Comparison of ENCODE assay signal across 7 mouse cellular contexts in genomic region chr1:91874633-91875032, GRCm38 (mm10).
DNase-seq lines count a peak whose midpoint lies in the region; ATAC-seq and TF ChIP-seq lines count a peak whose summit lies in the region.

No protein-coding gene starts in this region.

- no peaks in the 10 kb centered on the region for H3K36me3 ChIP-seq in C2C12 (ENCODE audit: control insufficient read depth, insufficient read depth)
- H3K36me3 ChIP-seq in G1E (replicated peaks): no peaks in the 10 kb centered on the region
- H3K36me3 ChIP-seq in kidney, embryonic 14.5 days (ENCODE audit: control insufficient read depth, insufficient read depth, low read length): no peaks in the 10 kb centered on the region
- no peaks in the 10 kb centered on the region for H3K36me3 ChIP-seq in lung, embryonic 15.5 days

- ATAC-seq in G1E (ENCODE audit: extremely low read depth, insufficient number of reproducible peaks, low FRiP score, poor library complexity, severe bottlenecking): no peak; the same call in 1 of the 2 replicates
- peak; percentile 43; the same call in 1 of the 2 replicates for ATAC-seq in kidney, embryonic 14.5 days (ENCODE audit: low FRiP score, low TSS enrichment)
- ATAC-seq in lung, embryonic 15.5 days (ENCODE audit: borderline replicate concordance, extremely low read depth, low FRiP score, low TSS enrichment): peak; percentile 37; the same call in 1 of the 2 replicates

- H3K27me3 ChIP-seq in C2C12 (ENCODE audit: control insufficient read depth, insufficient read depth, insufficient read length) (no peaks in the 10 kb centered on the region), G1E (ENCODE audit: insufficient read depth, low read length) (peaks cover 9% of the 10 kb centered on the region)
- H3K27me3 ChIP-seq in kidney, embryonic 14.5 days (ENCODE audit: control insufficient read depth, insufficient read depth, low read length): 0 out of 2 replicates have a peak, but pooled peaks cover 3% of the 10 kb centered on the region
- no peaks in the 10 kb centered on the region for H3K27me3 ChIP-seq in lung, embryonic 15.5 days

- peak; percentile 25 for DNase-seq in G1E (ENCODE audit: low spot score)
- DNase-seq in cerebellum, adult 8-10 months: peak; percentile 51
- peak; percentile 52 for DNase-seq in gastrocnemius, postnatal 25 days
- peak; percentile 52 for DNase-seq in right cerebral cortex, postnatal 4 days

- H3K4me3 ChIP-seq in C2C12 (ENCODE audit: insufficient read depth, poor library complexity, severe bottlenecking) (no peak overlapping the region), G1E (ENCODE audit: low read depth, low read length) (no peak overlapping the region)
- H3K4me3 ChIP-seq in kidney, embryonic 14.5 days (ENCODE audit: low read length): no peak overlapping the region
- H3K4me3 ChIP-seq in lung, embryonic 15.5 days: no peak overlapping the region

- H3K79me3 ChIP-seq in C2C12 (ENCODE audit: low read depth): no peaks in the 10 kb centered on the region

- TF ChIP-seq CTCF in C2C12 (IDR thresholded peaks at IDR 0.05; ENCODE audit: control insufficient read depth, insufficient read depth, insufficient read length) (peak; percentile 54), G1E (IDR thresholded peaks at IDR 0.05; ENCODE audit: low read depth, low read length) (peak; percentile 85)

- WGBS in kidney, embryonic 14.5 days: 19% methylated on average over 2 of the region's 2 CpGs
- 12% methylated on average over 2 of the region's 2 CpGs for WGBS in lung, embryonic 15.5 days

- H3K9ac ChIP-seq in kidney, embryonic 14.5 days (ENCODE audit: low read depth, low read length): no peak overlapping the region
- H3K9ac ChIP-seq in lung, embryonic 15.5 days: no peak overlapping the region

- no peaks in the 10 kb centered on the region for H3K9me3 ChIP-seq in G1E (replicated peaks)
- no peaks in the 10 kb centered on the region for H3K9me3 ChIP-seq in kidney, embryonic 14.5 days (ENCODE audit: control insufficient read depth, low read length)
- no peaks in the 10 kb centered on the region for H3K9me3 ChIP-seq in lung, embryonic 15.5 days

- no peak overlapping the region for H3K4me2 ChIP-seq in kidney, embryonic 14.5 days (replicated peaks; ENCODE audit: low read depth, low read length)
- no peak overlapping the region for H3K4me2 ChIP-seq in lung, embryonic 15.5 days

- no peaks in the 10 kb centered on the region for H3K79me2 ChIP-seq in C2C12 (ENCODE audit: control insufficient read depth, insufficient read depth)

- H3K27ac ChIP-seq in kidney, embryonic 14.5 days (ENCODE audit: low read depth, low read length): no peak overlapping the region
- no peak overlapping the region for H3K27ac ChIP-seq in lung, embryonic 15.5 days

- no peaks in the 10 kb centered on the region for H3K4me1 ChIP-seq in G1E (ENCODE audit: insufficient read depth, low read depth, low read length)
- H3K4me1 ChIP-seq in kidney, embryonic 14.5 days (ENCODE audit: control insufficient read depth, insufficient read depth, low read length): peaks cover 46% of the 10 kb centered on the region
- peaks cover 39% of the 10 kb centered on the region for H3K4me1 ChIP-seq in lung, embryonic 15.5 days

- H3ac ChIP-seq in C2C12 (ENCODE audit: control insufficient read depth, insufficient read length, low read depth): no peak overlapping the region

TF ChIP-seq in C2C12, 6 proteins besides CTCF, POLR2A, EP300 and RAD21:
- TF ChIP-seq CEBPB (IDR thresholded peaks at IDR 0.05; ENCODE audit: low read depth): peak; percentile 13
- no peak for TF ChIP-seq MYOG (IDR thresholded peaks at IDR 0.05; ENCODE audit: control insufficient read depth, extremely low read depth, insufficient read length)
- TF ChIP-seq USF1 (IDR thresholded peaks at IDR 0.05; ENCODE audit: low read depth): peak; percentile 88
